Comparison of ENCODE assay signal across 9 mouse cellular contexts in the genomic region with DNA sequence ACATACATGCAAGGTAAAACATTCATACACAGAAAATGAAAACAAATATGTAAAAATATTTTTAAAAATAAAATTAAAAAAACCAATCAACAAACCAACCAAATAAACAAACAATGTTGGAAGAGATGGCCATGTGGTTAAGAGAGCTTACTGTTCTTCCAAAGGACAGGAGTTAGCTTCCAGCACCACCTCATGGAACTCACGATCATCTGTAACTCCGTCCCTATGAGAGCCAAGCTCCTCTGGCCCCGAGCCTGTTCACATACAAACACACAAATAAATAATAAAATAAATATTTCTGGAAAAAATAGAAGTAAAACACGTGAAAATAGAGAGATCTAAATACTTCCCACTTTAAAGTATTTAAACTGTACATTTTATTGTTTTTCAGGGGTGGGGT.
A peak's percentile ranks its signal among the peaks of the same experiment; 100 is the strongest.
DNase-seq lines count a peak whose midpoint lies in the region; ATAC-seq and TF ChIP-seq lines count a peak whose summit lies in the region.
"Had no signal": no experiment of that assay in that cellular context is flagged by ENCODE, and none has a peak within 500 bp of the region (broad histone marks: within the 10 kb centered on the region; RNA-seq: fewer than 3 reads in every experiment).

No protein-coding gene starts in this region.

- H3K9ac ChIP-seq in liver, embryonic 13.5 days = no peak overlapping the region

- no peaks in the 10 kb centered on the region for H3K9me3 ChIP-seq in liver, embryonic 13.5 days (replicated peaks)

- peak; percentile 15 for DNase-seq in adrenal gland, postnatal 10 days
- no peak for DNase-seq in adrenal gland, postnatal 25 days
- no peak for DNase-seq in spleen, adult 2 months (ENCODE audit: low read depth in 1 of 2, low spot score in 2 of 2)
- DNase-seq in spleen, adult 18-20 months = no peak
- DNase-seq in liver, embryonic 13.5 days = no peak
- no peak for DNase-seq in c-Kit-positive CD71-positive TER-119-positive erythroid progenitor cells, embryonic 14.5 days (ENCODE audit: low spot score)
- DNase-seq in right cerebral cortex, postnatal 25 days = no peak
- DNase-seq in Muller cell, postnatal 12 days (ENCODE audit: inconsistent ontology term) = no peak

- no peak for TF ChIP-seq POLR2A in spleen, adult 2 months (IDR thresholded peaks at IDR 0.05; ENCODE audit: low read depth, low read length)

- no peak for TF ChIP-seq CTCF in spleen, adult 2 months (IDR thresholded peaks at IDR 0.05; ENCODE audit: extremely low read depth, insufficient read depth, insufficient read length, insufficient replicate concordance)

- WGBS in spleen, adult 2 months = 41% methylated on average over 4 of the region's 4 CpGs
- 20% methylated on average over 4 of the region's 4 CpGs for WGBS in liver, embryonic 13.5 days (ENCODE audit: insufficient replicate concordance)

- no peak for ATAC-seq in liver, embryonic 13.5 days (ENCODE audit: low read depth)

- no peak overlapping the region for H3K27ac ChIP-seq in spleen, adult 2 months (ENCODE audit: insufficient read depth, low read length)
- no peak overlapping the region for H3K27ac ChIP-seq in liver, embryonic 13.5 days
- H3K27ac ChIP-seq: macrophage had no signal

- 0 out of 2 replicates have a peak overlapping the region, but pooled peaks have one; percentile 7 for H3K4me3 ChIP-seq in spleen, adult 2 months (ENCODE audit: extremely low read depth, insufficient read depth, insufficient read length)
- no peak overlapping the region for H3K4me3 ChIP-seq in liver, embryonic 13.5 days (replicated peaks)

- no peaks in the 10 kb centered on the region for H3K36me3 ChIP-seq in spleen, adult 2 months (ENCODE audit: control insufficient read depth, insufficient read depth, low read length)
- H3K36me3 ChIP-seq in liver, embryonic 13.5 days = no peaks in the 10 kb centered on the region

- no peaks in the 10 kb centered on the region for H3K27me3 ChIP-seq in spleen, adult 2 months (ENCODE audit: control insufficient read depth, insufficient read depth, low read length)
- H3K27me3 ChIP-seq in liver, embryonic 13.5 days = peaks cover 9% of the 10 kb centered on the region

- H3K4me1 ChIP-seq in spleen, adult 2 months (ENCODE audit: control insufficient read depth, insufficient read depth, insufficient read length) = peaks cover 9% of the 10 kb centered on the region
- peaks cover 5% of the 10 kb centered on the region for H3K4me1 ChIP-seq in liver, embryonic 13.5 days (replicated peaks)

- H3K4me2 ChIP-seq in liver, embryonic 13.5 days = peak overlapping the region; percentile 60
